Comparison of ENCODE assay signal across 8 mouse cellular contexts in genomic region chr5:103692531-103693040, GRCm38 (mm10). TPM values are rescaled to one million over a fixed set of nuclear protein-coding genes. Genes with fewer than 3 reads are reported as not detected.
DNase-seq lines count a peak whose midpoint lies in the region; ATAC-seq and TF ChIP-seq lines count a peak whose summit lies in the region.

No protein-coding gene starts in this region.

- under 1% methylated on average over 34 of the region's 34 CpGs for WGBS in neural tube, embryonic 11.5 days
- 0% methylated on average over 34 of the region's 34 CpGs for WGBS in heart, embryonic 14.5 days
- WGBS in liver, adult 2 months = under 1% methylated on average over 34 of the region's 34 CpGs
- WGBS in neural tube, embryonic 14.5 days = 2% methylated on average over 18 of the region's 34 CpGs

- peaks cover 19% of the 10 kb centered on the region for H3K27me3 ChIP-seq in neural tube, embryonic 11.5 days (ENCODE audit: control insufficient read depth, insufficient read depth, low read length)
- peaks cover 17% of the 10 kb centered on the region for H3K27me3 ChIP-seq in heart, embryonic 14.5 days (ENCODE audit: control insufficient read depth, insufficient read depth, low read length)
- no peaks in the 10 kb centered on the region for H3K27me3 ChIP-seq in liver, adult 2 months (ENCODE audit: control insufficient read depth, insufficient read depth, low read length)
- H3K27me3 ChIP-seq in neural tube, embryonic 14.5 days (ENCODE audit: control insufficient read depth, insufficient read depth, low read length) = peaks cover 19% of the 10 kb centered on the region

- no peaks in the 10 kb centered on the region for H3K9me3 ChIP-seq in neural tube, embryonic 11.5 days (ENCODE audit: control insufficient read depth, low read length)
- H3K9me3 ChIP-seq in heart, embryonic 14.5 days (ENCODE audit: control insufficient read depth, low read length) = no peaks in the 10 kb centered on the region
- no peaks in the 10 kb centered on the region for H3K9me3 ChIP-seq in neural tube, embryonic 14.5 days (ENCODE audit: control insufficient read depth, low read length)

- DNase-seq in neural tube, embryonic 11.5 days (ENCODE audit: low spot score) = no peak
- DNase-seq in neural tube, embryonic 10.5 days (ENCODE audit: extremely low spot score, low spot score) = no peak
- peak; percentile 61 for DNase-seq in liver, adult 2 months (ENCODE audit: extremely low read depth, low read depth, low spot score)
- DNase-seq in layer of hippocampus, adult 11-12 months (ENCODE audit: low spot score) = no peak
- DNase-seq in thymus, postnatal 10 days (ENCODE audit: low spot score in 2 of 2) = no peak

- H3K36me3 ChIP-seq in neural tube, embryonic 11.5 days (ENCODE audit: control insufficient read depth, insufficient read depth, low read length) = no peaks in the 10 kb centered on the region
- H3K36me3 ChIP-seq in heart, embryonic 14.5 days (ENCODE audit: control insufficient read depth, insufficient read depth, low read length) = no peaks in the 10 kb centered on the region
- H3K36me3 ChIP-seq in liver, adult 2 months (ENCODE audit: control insufficient read depth, insufficient read depth, low read length) = no peaks in the 10 kb centered on the region
- no peaks in the 10 kb centered on the region for H3K36me3 ChIP-seq in neural tube, embryonic 14.5 days (ENCODE audit: control insufficient read depth, insufficient read depth, low read length)

- peaks cover 8% of the 10 kb centered on the region; the same call in 1 of the 2 replicates for H3K4me1 ChIP-seq in neural tube, embryonic 11.5 days (ENCODE audit: control insufficient read depth, insufficient read depth, low read length)
- no peaks in the 10 kb centered on the region for H3K4me1 ChIP-seq in cortical plate, adult 2 months (ENCODE audit: control insufficient read depth, insufficient read depth, low read length)
- H3K4me1 ChIP-seq in heart, embryonic 14.5 days (ENCODE audit: control insufficient read depth in 2 of 2, insufficient read depth in 2 of 2, low read length in 2 of 2) = peaks cover 0 to 6% of the 10 kb centered on the region in 2 experiments; a peak in 2 of 4 replicates
- no peaks in the 10 kb centered on the region for H3K4me1 ChIP-seq in liver, adult 2 months (ENCODE audit: control insufficient read depth, insufficient read depth, low read length)
- H3K4me1 ChIP-seq in neural tube, embryonic 14.5 days (ENCODE audit: control insufficient read depth, insufficient read depth, low read length) = peaks cover 14% of the 10 kb centered on the region; the same call in 1 of the 2 replicates

- H3K9ac ChIP-seq in neural tube, embryonic 11.5 days (ENCODE audit: low read length) = peak overlapping the region; percentile 5
- H3K9ac ChIP-seq in heart, embryonic 14.5 days (ENCODE audit: low read length) = peak overlapping the region; percentile 63
- peak overlapping the region; percentile 73 for H3K9ac ChIP-seq in liver, adult 2 months (ENCODE audit: low read depth, low read length)
- peak overlapping the region; percentile 46; the same call in 1 of the 2 replicates for H3K9ac ChIP-seq in neural tube, embryonic 14.5 days (replicated peaks; ENCODE audit: low read depth, low read length)

- peak; percentile 27; the same call in 1 of the 2 replicates for ATAC-seq in neural tube, embryonic 11.5 days (ENCODE audit: insufficient read depth, low FRiP score, low TSS enrichment)
- ATAC-seq in heart, embryonic 14.5 days (ENCODE audit: insufficient number of reproducible peaks, insufficient read depth, low FRiP score, low read depth) = 0 out of 2 replicates have a peak, but pooled peaks have one; percentile 8
- ATAC-seq in neural tube, embryonic 14.5 days (ENCODE audit: low read depth) = peak; percentile 25

- no peak for TF ChIP-seq CTCF in cortical plate, adult 2 months (IDR thresholded peaks at IDR 0.05; ENCODE audit: extremely low read depth, insufficient read depth, low read length)
- no peak for TF ChIP-seq CTCF in liver, adult 2 months (IDR thresholded peaks at IDR 0.05; ENCODE audit: low read depth, low read length)

- no peak for TF ChIP-seq POLR2A in cortical plate, adult 2 months (IDR thresholded peaks at IDR 0.05; ENCODE audit: extremely low read depth, insufficient read depth, low read length)
- no peak for TF ChIP-seq POLR2A in liver, adult 2 months (IDR thresholded peaks at IDR 0.05; ENCODE audit: extremely low read depth, insufficient read depth, low read length)

- no peaks in the 10 kb centered on the region; the same call in 1 of the 2 replicates for H3K79me2 ChIP-seq in liver, adult 2 months (ENCODE audit: control insufficient read depth, insufficient read depth, low read length)

- H3K4me3 ChIP-seq in neural tube, embryonic 11.5 days (ENCODE audit: low read depth, low read length) = peak overlapping the region; percentile 36
- H3K4me3 ChIP-seq in cortical plate, adult 2 months (ENCODE audit: insufficient read depth, low read length) = peak overlapping the region; percentile 49
- peak overlapping the region; percentile 63 to 66 for H3K4me3 ChIP-seq in heart, embryonic 14.5 days (ENCODE audit: control insufficient read depth in 1 of 2, insufficient read depth in 1 of 2, low read depth in 1 of 2, low read length in 2 of 2)
- H3K4me3 ChIP-seq in liver, adult 2 months (ENCODE audit: insufficient read depth, low read depth, low read length) = peak overlapping the region; percentile 68
- H3K4me3 ChIP-seq in neural tube, embryonic 14.5 days (ENCODE audit: low read depth, low read length) = peak overlapping the region; percentile 44

- H3K27ac ChIP-seq in neural tube, embryonic 11.5 days (ENCODE audit: low read depth, low read length) = no peak overlapping the region
- no peak overlapping the region for H3K27ac ChIP-seq in cortical plate, adult 2 months (ENCODE audit: insufficient read depth, low read length)
- H3K27ac ChIP-seq in heart, embryonic 14.5 days (replicated peaks in 1 of 2; ENCODE audit: control insufficient read depth in 1 of 2, insufficient read depth in 1 of 2, low read depth in 2 of 2, low read length in 2 of 2) = no peak overlapping the region
- peak overlapping the region; percentile 32 for H3K27ac ChIP-seq in liver, adult 2 months (replicated peaks; ENCODE audit: insufficient read depth, low read depth, low read length)
- H3K27ac ChIP-seq in neural tube, embryonic 14.5 days (ENCODE audit: low read depth, low read length) = no peak overlapping the region

- peak overlapping the region; percentile 98 for H3K4me2 ChIP-seq in neural tube, embryonic 11.5 days (ENCODE audit: low read depth)
- H3K4me2 ChIP-seq in heart, embryonic 14.5 days (ENCODE audit: low read length) = peak overlapping the region; percentile 95
- H3K4me2 ChIP-seq in neural tube, embryonic 14.5 days (ENCODE audit: low read depth, low read length) = peak overlapping the region; percentile 85

RNA-seq across cellular contexts. Expression of gene Aff1, which starts 0.4 kb away (rescaled TPM):
- 11.2 and 11.8 TPM in 2 replicates for polyA plus RNA-seq in neural tube, embryonic 11.5 days (2014; fragmentation: Nextera tagmentation; extraction: Ambion mirVana)
- polyA plus RNA-seq in cortical plate, adult 2 months (2012; rRNA removed) = 3.4 and 3.6 TPM in 2 replicates
- polyA plus RNA-seq in heart, embryonic 14.5 days (2014; fragmentation: Nextera tagmentation; extraction: Ambion mirVana) = 9.9 and 10.6 TPM in 2 replicates
- 6.5 and 9.0 TPM in 2 replicates for total RNA-seq in liver, adult 2 months (2014; rRNA removed)
- 3.9 and 4.1 TPM in 2 replicates for polyA plus RNA-seq in liver, adult 2 months (2012; rRNA removed)
- polyA plus RNA-seq in neural tube, embryonic 14.5 days (2014; fragmentation: Nextera tagmentation; extraction: Ambion mirVana) = 2.1 and 3.4 TPM in 2 replicates

RNA-seq across cellular contexts. Expression of gene 1700016H13Rik, which starts 36.8 kb away (rescaled TPM):
- 0.48 TPM in 1 of 2 replicates, not detected in the other for polyA plus RNA-seq in neural tube, embryonic 11.5 days (2014; fragmentation: Nextera tagmentation; extraction: Ambion mirVana)
- not detected in 2 replicates for polyA plus RNA-seq in cortical plate, adult 2 months (2012; rRNA removed)
- 0.26 TPM in 1 of 2 replicates, not detected in the other for polyA plus RNA-seq in heart, embryonic 14.5 days (2014; fragmentation: Nextera tagmentation; extraction: Ambion mirVana)
- not detected in 2 replicates for total RNA-seq in liver, adult 2 months (2014; rRNA removed)
- polyA plus RNA-seq in liver, adult 2 months (2012; rRNA removed) = not detected in 2 replicates
- not detected in 2 replicates for polyA plus RNA-seq in neural tube, embryonic 14.5 days (2014; fragmentation: Nextera tagmentation; extraction: Ambion mirVana)

Comparison
In these comparisons a context has a peak if more than half of its experiments do, and no peak if none do; other contexts are left out.
1. H3K9ac ChIP-seq: peak in every context shown above with its lines; median percentile 73 in liver, adult 2 months; 63 in heart, embryonic 14.5 days; 46 in neural tube, embryonic 14.5 days; 5 in neural tube, embryonic 11.5 days.